Mouse (Mus musculus) embryonic facial prominence, embryonic 14.5 days (tissue): Measurements from ENCODE around the gene Uqcc1. TPM values are rescaled to one million over a fixed set of nuclear protein-coding genes. Genes with fewer than 3 reads are reported as not detected.
A peak's percentile ranks its signal among the peaks of the same experiment; 100 is the strongest.

Experiments
- ATAC-seq: fragments of 200-750 bp; cut with Nextera tagmentation; 2 replicates; pipeline ENCODE4 v1.8.0; 2017; ENCODE audit warnings: low read depth, moderate number of reproducible peaks, moderate TSS enrichment
- DNase-seq: peaks from one replicate; pipeline ENCODE4 v3.0.0-alpha.2; 2015; ENCODE audit warnings: low spot score
- H3K27ac ChIP-seq: fragments of 300-500 bp; sonication (generic); replicated peaks from 2 replicates; pipeline ENCODE4 v1.5.1; 2014; ENCODE audit warnings: low read depth, mild to moderate bottlenecking, low read length, moderate library complexity
- H3K27me3 ChIP-seq: fragments of 300-500 bp; sonication (generic); replicated peaks from 2 replicates; pipeline ENCODE4 v1.6.1; 2014; ENCODE audit warnings: low read length; ENCODE audit not compliant: control insufficient read depth, insufficient read depth
- H3K36me3 ChIP-seq: fragments of 300-500 bp; sonication (generic); 2 replicates; pipeline ENCODE4 v1.6.1; 2014; ENCODE audit warnings: low read length, mixed read lengths; ENCODE audit not compliant: control insufficient read depth, insufficient read depth
- H3K4me1 ChIP-seq: fragments of 300-500 bp; sonication (generic); 2 replicates; pipeline ENCODE4 v1.6.1; 2014; ENCODE audit warnings: antibody characterized with exemption, low read length; ENCODE audit not compliant: control insufficient read depth, insufficient read depth
- H3K4me2 ChIP-seq: fragments of 300-500 bp; sonication (generic); 2 replicates; pipeline ENCODE4 v1.6.1; 2014; ENCODE audit warnings: low read depth, mild to moderate bottlenecking, low read length, moderate library complexity, mixed read lengths
- H3K4me3 ChIP-seq: fragments of 300-500 bp; sonication (generic); 2 replicates; pipeline ENCODE4 v1.5.1; 2014; ENCODE audit warnings: low read depth, mild to moderate bottlenecking, low read length
- H3K9ac ChIP-seq: fragments of 300-500 bp; sonication (generic); 2 replicates; pipeline ENCODE4 v1.6.1; 2014; ENCODE audit warnings: low read depth, mild to moderate bottlenecking, low read length, moderate library complexity, mixed read lengths
- H3K9me3 ChIP-seq: fragments of 300-500 bp; sonication (generic); 2 replicates; pipeline ENCODE4 v1.6.1; 2016; ENCODE audit warnings: low read length; ENCODE audit not compliant: control insufficient read depth
- WGBS: fragments of 180-500 bp; shearing (Covaris S2); extraction: QIAGEN DNeasy Blood & Tissue Kit; methylation state at CpG from one replicate; pipeline ENCODE4 v1.1.7; 2014; 5-methylcytosine and 5-hydroxymethylcytosine counted together
- polyA plus RNA-seq: library from polyadenylated mRNA; unstranded; fragments of >200 nt; fragmentation: Nextera tagmentation; extraction: Ambion mirVana; gene quantifications from 2 replicates; pipeline ENCODE4 v1.2.1, GENCODE M21; 2014

Uqcc1 gene
- polyA plus RNA-seq, 1 experiment from 2014 or later = 65.9 TPM

- no peak for DNase-seq
- Histone ChIP-seq H3K9me3 (no peaks in the 10 kb centered on the region), H3K4me2 (no peak overlapping the region), H3K4me3 (no peak overlapping the region), H3K27ac (no peak overlapping the region), H3K4me1 (no peaks in the 10 kb centered on the region), H3K27me3 (no peaks in the 10 kb centered on the region), H3K9ac (no peak overlapping the region), H3K36me3 (peaks cover 58% of the 10 kb centered on the region)
- WGBS = 88% methylated on average over 6 of the region's 6 CpGs
- ATAC-seq = no peak
Measured at GRCm38 (mm10) chr2:155914684-155915083, 15.4 kb downstream of the Uqcc1 start.

- H3K27ac ChIP-seq = no peak overlapping the region
- no peaks in the 10 kb centered on the region for H3K4me1 ChIP-seq
- peaks cover 32% of the 10 kb centered on the region; the same call in 1 of the 2 replicates for H3K36me3 ChIP-seq
- no peak for ATAC-seq
- H3K4me3 ChIP-seq = no peak overlapping the region
- no peak overlapping the region for H3K9ac ChIP-seq
- no peak overlapping the region for H3K4me2 ChIP-seq
- WGBS = 87% methylated on average over 6 of the region's 6 CpGs
- H3K9me3 ChIP-seq = no peaks in the 10 kb centered on the region
- no peak for DNase-seq
- no peaks in the 10 kb centered on the region for H3K27me3 ChIP-seq
Measured at GRCm38 (mm10) chr2:155903632-155904008, 26.5 kb downstream of the Uqcc1 start.

- Histone ChIP-seq H3K27me3 (no peaks in the 10 kb centered on the region), H3K4me1 (no peaks in the 10 kb centered on the region), H3K4me3 (no peak overlapping the region), H3K9ac (no peak overlapping the region), H3K36me3 (peaks cover 32% of the 10 kb centered on the region), H3K27ac (no peak overlapping the region), H3K9me3 (no peaks in the 10 kb centered on the region), H3K4me2 (no peak overlapping the region)
- WGBS = 84% methylated on average over 16 of the region's 16 CpGs
- ATAC-seq = no peak
- DNase-seq = no peak
Measured at GRCm38 (mm10) chr2:155902989-155903631, 27.0 kb downstream of the Uqcc1 start.

- H3K36me3 ChIP-seq = peaks cover 44% of the 10 kb centered on the region
- no peaks in the 10 kb centered on the region for H3K27me3 ChIP-seq
Measured at GRCm38 (mm10) chr2:155895046-155895735, 34.9 kb downstream of the Uqcc1 start.

GRCm38 (mm10) chr2:155894307-155895045 lies 35.6 kb downstream of the Uqcc1 start:
- H3K9ac ChIP-seq = no peak overlapping the region
- H3K36me3 ChIP-seq = peaks cover 45% of the 10 kb centered on the region
- no peak for DNase-seq
- 93% methylated on average over 13 of the region's 13 CpGs for WGBS
- H3K4me3 ChIP-seq = no peak overlapping the region
- H3K4me1 ChIP-seq = no peaks in the 10 kb centered on the region
- no peaks in the 10 kb centered on the region for H3K9me3 ChIP-seq
- ATAC-seq = no peak
- H3K4me2 ChIP-seq = no peak overlapping the region
- H3K27ac ChIP-seq = no peak overlapping the region
- H3K27me3 ChIP-seq = no peaks in the 10 kb centered on the region

More at GRCm38 (mm10) chr2:155895046-155895735, 34.9 kb downstream of the Uqcc1 start:
- no peak overlapping the region for H3K4me3 ChIP-seq
- no peaks in the 10 kb centered on the region for H3K9me3 ChIP-seq
- no peak overlapping the region for H3K27ac ChIP-seq
- ATAC-seq (no peak), DNase-seq (no peak)
- WGBS = 90% methylated on average over 16 of the region's 16 CpGs
- no peaks in the 10 kb centered on the region for H3K4me1 ChIP-seq
- H3K9ac ChIP-seq = no peak overlapping the region
- H3K4me2 ChIP-seq = no peak overlapping the region

- peaks cover 22% of the 10 kb centered on the region for H3K36me3 ChIP-seq
- no peak overlapping the region for H3K4me2 ChIP-seq
- H3K9me3 ChIP-seq = no peaks in the 10 kb centered on the region
- no peaks in the 10 kb centered on the region for H3K4me1 ChIP-seq
- no peak overlapping the region for H3K4me3 ChIP-seq
- DNase-seq = peak; percentile 27
- WGBS = 80% methylated on average over 12 of the region's 12 CpGs
- H3K27ac ChIP-seq = no peak overlapping the region
- no peak for ATAC-seq
- no peaks in the 10 kb centered on the region for H3K27me3 ChIP-seq
- no peak overlapping the region for H3K9ac ChIP-seq
Measured at GRCm38 (mm10) chr2:155886776-155887175, 43.3 kb downstream of the Uqcc1 start.

- 80% methylated on average over 10 of the region's 10 CpGs for WGBS
Measured at GRCm38 (mm10) chr2:155885271-155885697, 44.8 kb downstream of the Uqcc1 start.

GRCm38 (mm10) chr2:155882087-155882486 lies 48.0 kb downstream of the Uqcc1 start:
- Histone ChIP-seq H3K4me1 (no peaks in the 10 kb centered on the region; the same call in 1 of the 2 replicates), H3K4me2 (no peak overlapping the region), H3K9ac (no peak overlapping the region), H3K9me3 (no peaks in the 10 kb centered on the region), H3K4me3 (no peak overlapping the region), H3K27me3 (no peaks in the 10 kb centered on the region), H3K36me3 (peaks cover 28% of the 10 kb centered on the region), H3K27ac (no peak overlapping the region)
- DNase-seq (no peak), ATAC-seq (no peak)
- 88% methylated on average over 3 of the region's 3 CpGs for WGBS

More at GRCm38 (mm10) chr2:155885271-155885697, 44.8 kb downstream of the Uqcc1 start:
- Histone ChIP-seq H3K36me3 (peaks cover 22% of the 10 kb centered on the region), H3K9ac (no peak overlapping the region), H3K4me3 (no peak overlapping the region), H3K27me3 (no peaks in the 10 kb centered on the region), H3K4me1 (no peaks in the 10 kb centered on the region), H3K9me3 (no peaks in the 10 kb centered on the region), H3K4me2 (no peak overlapping the region), H3K27ac (no peak overlapping the region)
- DNase-seq (peak; percentile 3), ATAC-seq (no peak)
